Mouse (Mus musculus): ENCODE results near the gene Syne3. TPM values are rescaled to one million over a fixed set of nuclear protein-coding genes. Genes with fewer than 3 reads are reported as not detected.

Gene Syne3
- polyA plus RNA-seq, 1 experiment from 2014 or later, result 0.32 TPM

DNA sequence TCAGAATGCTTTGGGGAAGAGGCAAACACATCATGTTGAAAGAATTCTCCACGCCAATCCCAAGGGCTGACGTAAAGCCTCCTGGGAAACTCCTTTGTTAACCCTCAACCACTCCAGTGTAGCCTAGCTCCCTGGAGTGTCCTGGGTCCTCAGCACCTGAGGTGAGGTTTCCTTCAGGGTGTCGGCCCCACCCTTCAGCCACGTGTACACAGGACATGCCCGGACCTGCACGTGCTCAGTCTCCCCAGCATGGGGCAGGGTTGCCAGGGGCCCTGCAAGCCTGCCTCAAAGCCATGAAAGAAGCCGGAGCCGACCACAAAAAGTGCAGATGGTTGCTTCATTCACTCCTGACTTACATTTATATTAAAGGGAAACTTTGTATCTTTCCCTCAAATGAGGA is 10.4 kb downstream of the Syne3 start:
- Histone ChIP-seq H3K9ac (no peak overlapping the region), H3K36me3 (no peaks in the 10 kb centered on the region), H3K4me2 (no peak overlapping the region), H3K4me1 (replicated peaks) (0 out of 2 replicates have a peak, but pooled peaks cover 8% of the 10 kb centered on the region), H3K27ac (ENCODE audit: poor library complexity, severe bottlenecking) (no peak overlapping the region), H3K9me3 (replicated peaks) (no peaks in the 10 kb centered on the region), H3K27me3 (replicated peaks) (peaks cover 42% of the 10 kb centered on the region), H3K4me3 (no peak overlapping the region)
- ATAC-seq (ENCODE audit: insufficient number of reproducible peaks, low FRiP score), result no peak
- whole genome bisulfite sequencing, result 69% methylated on average over 8 of the region's 8 CpGs

DNA sequence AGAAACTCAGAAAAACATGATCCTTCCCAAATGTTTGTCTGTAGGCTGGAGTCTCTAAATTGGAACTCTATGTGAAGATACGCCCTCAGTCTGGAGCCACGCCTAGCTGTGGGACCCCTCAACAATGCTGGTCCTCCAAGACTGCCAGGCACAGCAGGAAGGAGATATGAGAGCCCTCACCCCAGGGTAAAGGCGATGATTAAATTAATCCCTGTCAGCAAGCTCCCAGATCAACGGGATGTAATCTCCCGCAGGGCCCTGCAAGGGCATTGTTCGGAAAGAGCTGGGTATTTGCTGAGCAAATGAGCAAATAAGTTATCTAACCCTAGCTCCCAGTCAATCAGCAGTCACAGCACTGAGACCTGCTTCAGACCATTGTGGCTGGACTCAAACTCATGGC is 11.1 kb downstream of the Syne3 start:
- 49% methylated on average over 6 of the region's 6 CpGs for WGBS
- Histone ChIP-seq H3K4me2 (no peak overlapping the region), H3K36me3 (no peaks in the 10 kb centered on the region), H3K9me3 (replicated peaks) (no peaks in the 10 kb centered on the region), H3K4me3 (no peak overlapping the region), H3K27ac (ENCODE audit: poor library complexity, severe bottlenecking) (no peak overlapping the region), H3K4me1 (replicated peaks) (0 out of 2 replicates have a peak, but pooled peaks cover 8% of the 10 kb centered on the region), H3K27me3 (replicated peaks) (peaks cover 46% of the 10 kb centered on the region), H3K9ac (no peak overlapping the region)
- ATAC-seq (ENCODE audit: insufficient number of reproducible peaks, low FRiP score), result no peak

DNA sequence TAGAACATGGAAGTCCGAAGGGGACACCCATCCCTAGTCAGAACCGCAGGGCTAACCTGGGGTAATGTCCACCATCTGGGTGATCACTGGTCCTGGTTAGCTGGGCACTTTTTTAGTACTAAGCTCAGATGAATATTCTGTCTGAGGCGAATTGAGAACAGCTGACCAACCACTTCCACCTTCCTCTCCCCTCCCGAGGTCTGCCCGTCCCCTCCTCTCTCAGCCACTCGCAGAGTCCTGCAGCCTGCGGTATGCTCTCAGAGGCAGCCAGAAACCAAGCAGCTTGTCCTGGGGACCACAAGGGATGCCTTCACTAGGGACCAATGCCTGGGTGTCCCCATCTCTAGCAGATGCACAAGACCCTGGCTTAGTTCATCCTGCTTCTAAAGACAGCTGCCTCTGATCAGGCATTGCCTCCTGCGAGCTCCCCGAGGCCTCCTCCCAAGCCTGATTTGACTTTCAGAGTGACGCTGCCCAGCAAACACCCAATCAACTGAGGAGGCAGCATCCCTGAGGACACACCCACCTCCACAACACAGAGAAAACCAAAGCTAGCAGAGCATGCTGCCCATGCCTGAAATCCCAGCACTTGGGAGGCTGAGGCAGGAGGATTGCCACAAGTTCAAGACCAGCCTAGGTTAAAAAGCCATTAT is 11.8 kb downstream of the Syne3 start:
- no peak overlapping the region for H3K9ac ChIP-seq
- H3K4me2 ChIP-seq, result no peak overlapping the region
- no peaks in the 10 kb centered on the region for H3K36me3 ChIP-seq
- WGBS, result 73% methylated on average over 10 of the region's 10 CpGs
- H3K4me3 ChIP-seq, result no peak overlapping the region
- H3K9me3 ChIP-seq (replicated peaks), result no peaks in the 10 kb centered on the region
- H3K27me3 ChIP-seq (replicated peaks), result peaks cover 50% of the 10 kb centered on the region
- ATAC-seq (ENCODE audit: insufficient number of reproducible peaks, low FRiP score), result no peak
- 0 out of 2 replicates have a peak, but pooled peaks cover 8% of the 10 kb centered on the region for H3K4me1 ChIP-seq (replicated peaks)
- H3K27ac ChIP-seq (ENCODE audit: poor library complexity, severe bottlenecking), result no peak overlapping the region

DNA sequence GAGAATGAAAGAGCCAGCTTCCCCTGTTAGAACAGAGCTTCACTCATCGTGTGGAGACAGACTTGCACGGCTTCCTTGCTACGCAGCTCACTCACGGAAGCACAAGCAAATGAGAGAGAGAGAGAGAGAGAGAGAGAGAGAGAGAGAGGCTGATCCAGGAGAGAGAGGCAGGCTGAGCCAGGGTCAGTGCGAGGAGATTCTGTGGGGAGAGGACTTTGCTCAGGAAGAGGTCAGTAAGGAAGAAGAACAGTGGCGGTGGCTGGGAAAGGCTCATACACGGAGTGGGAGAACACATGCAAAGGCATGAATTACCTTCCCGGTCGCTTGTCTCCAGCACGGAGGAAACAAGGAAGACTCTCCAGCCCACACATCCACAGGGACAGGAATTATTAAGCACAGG is 12.4 kb downstream of the Syne3 start:
- no peak overlapping the region for H3K27ac ChIP-seq (ENCODE audit: poor library complexity, severe bottlenecking)
- no peaks in the 10 kb centered on the region for H3K9me3 ChIP-seq (replicated peaks)
- ATAC-seq (ENCODE audit: insufficient number of reproducible peaks, low FRiP score), result no peak
- peaks cover 49% of the 10 kb centered on the region for H3K27me3 ChIP-seq (replicated peaks)
- H3K36me3 ChIP-seq, result no peaks in the 10 kb centered on the region
- H3K9ac ChIP-seq, result no peak overlapping the region
- WGBS, result 83% methylated on average over 10 of the region's 10 CpGs
- H3K4me3 ChIP-seq, result no peak overlapping the region
- H3K4me2 ChIP-seq, result no peak overlapping the region
- H3K4me1 ChIP-seq (replicated peaks), result 0 out of 2 replicates have a peak, but pooled peaks cover 8% of the 10 kb centered on the region

DNA sequence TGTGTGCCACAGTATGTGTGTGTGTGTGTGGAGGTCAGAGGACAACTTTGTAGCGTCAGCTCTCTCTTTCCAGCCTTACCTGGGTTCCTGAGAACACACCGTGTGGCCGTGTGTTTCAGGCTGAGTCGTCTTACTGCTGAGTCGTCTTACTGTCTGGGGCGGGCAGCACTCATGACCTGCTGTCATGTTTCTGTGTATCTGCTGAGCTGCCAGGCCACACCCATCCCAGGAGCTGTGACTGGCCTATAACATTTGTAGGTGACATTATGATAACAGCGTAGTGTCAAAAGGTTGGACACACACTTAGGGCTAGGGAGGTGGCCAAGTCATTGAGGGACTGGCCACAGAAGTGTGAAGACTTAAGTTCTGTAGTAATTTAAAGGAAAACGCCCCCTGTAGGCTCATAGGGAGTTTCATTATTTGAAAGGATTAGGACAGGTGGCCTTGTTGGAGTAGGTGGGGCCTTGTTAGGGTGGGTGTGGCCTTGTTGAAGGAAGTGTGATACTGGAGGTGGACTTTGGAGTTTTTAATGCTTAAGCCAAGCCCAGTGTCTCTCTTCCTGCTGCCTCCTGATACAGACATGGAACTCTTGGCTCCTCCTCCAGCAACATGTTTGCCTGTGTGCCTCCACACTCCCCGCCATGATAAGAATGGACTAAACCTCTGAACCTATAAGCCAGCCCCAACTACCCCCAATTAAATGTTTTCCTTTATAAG is 13.4 kb downstream of the Syne3 start:
- H3K27ac ChIP-seq (ENCODE audit: poor library complexity, severe bottlenecking), result no peak overlapping the region
- H3K27me3 ChIP-seq (replicated peaks), result peaks cover 44% of the 10 kb centered on the region
- H3K9me3 ChIP-seq (replicated peaks), result no peaks in the 10 kb centered on the region
- no peak overlapping the region for H3K4me3 ChIP-seq
- ATAC-seq (ENCODE audit: insufficient number of reproducible peaks, low FRiP score), result peak; percentile 16; the same call in 1 of the 2 replicates
- no peak overlapping the region for H3K9ac ChIP-seq
- H3K36me3 ChIP-seq, result no peaks in the 10 kb centered on the region
- H3K4me2 ChIP-seq, result no peak overlapping the region
- WGBS, result 80% methylated on average over 9 of the region's 9 CpGs
- 0 out of 2 replicates have a peak, but pooled peaks cover 8% of the 10 kb centered on the region for H3K4me1 ChIP-seq (replicated peaks)

DNA sequence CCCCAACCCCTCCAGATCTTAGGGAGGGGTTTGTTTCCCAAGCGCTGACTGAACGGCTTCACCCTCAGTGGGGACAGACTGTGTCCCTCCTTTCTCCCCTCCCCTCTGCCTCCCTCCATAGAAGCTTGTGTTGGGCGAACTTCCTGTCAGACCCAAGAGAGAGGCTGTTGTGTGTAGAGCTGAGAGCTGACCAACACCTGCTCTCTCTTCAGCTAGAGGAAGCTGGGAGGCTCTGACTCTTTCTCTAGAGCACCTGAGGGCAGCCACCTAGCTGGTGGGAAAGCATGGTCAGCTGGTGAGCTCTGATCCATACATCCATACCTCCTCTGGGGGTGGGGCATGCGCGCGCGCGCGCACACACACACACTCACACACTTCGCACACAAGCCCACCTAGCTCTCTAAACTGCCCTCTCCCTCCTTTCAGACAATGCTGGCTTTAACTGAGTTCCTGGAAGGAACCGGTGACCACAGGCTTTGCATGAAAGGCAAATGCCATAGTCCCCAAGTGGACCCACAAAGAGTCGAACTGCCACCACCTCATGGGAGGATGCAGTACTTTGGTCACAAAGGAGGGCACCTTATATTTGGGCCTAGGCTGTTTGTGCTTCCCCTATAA is 14.2 kb downstream of the Syne3 start:
- Histone ChIP-seq H3K9me3 (replicated peaks) (no peaks in the 10 kb centered on the region), H3K4me2 (no peak overlapping the region), H3K36me3 (no peaks in the 10 kb centered on the region), H3K4me1 (replicated peaks) (0 out of 2 replicates have a peak, but pooled peaks cover 4% of the 10 kb centered on the region), H3K9ac (no peak overlapping the region), H3K4me3 (no peak overlapping the region), H3K27me3 (replicated peaks) (peaks cover 42% of the 10 kb centered on the region), H3K27ac (ENCODE audit: poor library complexity, severe bottlenecking) (no peak overlapping the region)
- 80% methylated on average over 12 of the region's 12 CpGs for WGBS
- ATAC-seq (ENCODE audit: insufficient number of reproducible peaks, low FRiP score), result no peak

DNA sequence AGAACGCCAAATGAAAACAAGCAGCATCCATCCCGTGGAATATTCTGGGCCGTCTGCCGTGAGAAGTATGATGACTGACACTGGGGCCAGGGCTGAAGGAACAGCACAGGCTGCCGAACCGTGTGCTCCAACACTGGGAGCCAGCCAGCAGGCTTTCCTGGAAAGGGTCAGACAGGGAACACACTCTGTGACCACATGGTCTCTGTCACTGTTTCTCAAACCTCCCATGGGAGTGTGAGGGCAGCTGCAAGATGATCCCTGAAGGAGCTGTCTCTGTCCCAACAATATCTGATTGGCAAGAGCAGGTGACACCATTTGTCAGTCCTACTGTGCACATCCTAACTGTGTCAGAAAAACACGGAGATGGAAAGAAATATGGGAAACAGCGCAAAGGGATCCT is 16.8 kb downstream of the Syne3 start:
- no peak overlapping the region for H3K27ac ChIP-seq (ENCODE audit: poor library complexity, severe bottlenecking)
- no peaks in the 10 kb centered on the region for H3K36me3 ChIP-seq
- H3K4me2 ChIP-seq, result no peak overlapping the region
- no peak for ATAC-seq (ENCODE audit: insufficient number of reproducible peaks, low FRiP score)
- WGBS, result 74% methylated on average over 8 of the region's 8 CpGs
- peaks cover 34% of the 10 kb centered on the region for H3K27me3 ChIP-seq (replicated peaks)
- H3K4me1 ChIP-seq (replicated peaks), result 0 out of 2 replicates have a peak, but pooled peaks cover 4% of the 10 kb centered on the region
- H3K9me3 ChIP-seq (replicated peaks), result no peaks in the 10 kb centered on the region
- no peak overlapping the region for H3K9ac ChIP-seq
- H3K4me3 ChIP-seq, result no peak overlapping the region

DNA sequence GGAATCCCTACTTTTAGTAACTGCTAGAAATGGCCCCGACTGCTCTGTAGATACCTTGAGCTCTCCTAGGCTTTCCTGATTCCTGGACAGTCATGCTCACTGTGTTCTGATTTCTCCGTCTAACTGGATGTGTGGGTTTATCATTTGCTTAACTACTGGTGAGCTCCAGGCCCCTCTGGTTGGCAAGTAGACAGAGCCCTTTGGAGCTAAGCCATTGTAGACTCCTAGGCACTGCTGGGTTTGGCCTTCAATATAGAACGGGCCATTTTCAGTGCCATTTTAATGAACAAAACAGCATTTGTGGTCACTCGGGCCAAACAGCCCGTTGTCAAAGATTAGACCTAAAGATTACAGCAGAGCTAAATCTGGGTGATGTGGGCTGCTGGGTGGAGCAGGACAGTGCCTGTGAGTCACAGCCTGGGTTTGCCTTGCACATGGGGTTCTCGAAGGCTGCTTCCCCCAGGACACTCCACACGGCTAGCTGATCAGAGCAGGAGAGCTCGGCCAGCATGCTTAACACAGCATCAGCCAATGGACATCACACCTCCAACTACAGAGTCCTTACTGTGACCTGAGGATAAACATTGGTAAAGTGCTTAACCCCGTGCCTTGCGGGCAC is 17.4 kb downstream of the Syne3 start:
- Histone ChIP-seq H3K36me3 (no peaks in the 10 kb centered on the region), H3K27ac (ENCODE audit: poor library complexity, severe bottlenecking) (no peak overlapping the region), H3K9ac (no peak overlapping the region), H3K4me2 (no peak overlapping the region), H3K4me1 (replicated peaks) (0 out of 2 replicates have a peak, but pooled peaks cover 4% of the 10 kb centered on the region), H3K4me3 (no peak overlapping the region), H3K27me3 (replicated peaks) (peaks cover 35% of the 10 kb centered on the region), H3K9me3 (replicated peaks) (no peaks in the 10 kb centered on the region)
- ATAC-seq (ENCODE audit: insufficient number of reproducible peaks, low FRiP score), result no peak
- WGBS, result 71% methylated on average over 10 of the region's 10 CpGs

DNA sequence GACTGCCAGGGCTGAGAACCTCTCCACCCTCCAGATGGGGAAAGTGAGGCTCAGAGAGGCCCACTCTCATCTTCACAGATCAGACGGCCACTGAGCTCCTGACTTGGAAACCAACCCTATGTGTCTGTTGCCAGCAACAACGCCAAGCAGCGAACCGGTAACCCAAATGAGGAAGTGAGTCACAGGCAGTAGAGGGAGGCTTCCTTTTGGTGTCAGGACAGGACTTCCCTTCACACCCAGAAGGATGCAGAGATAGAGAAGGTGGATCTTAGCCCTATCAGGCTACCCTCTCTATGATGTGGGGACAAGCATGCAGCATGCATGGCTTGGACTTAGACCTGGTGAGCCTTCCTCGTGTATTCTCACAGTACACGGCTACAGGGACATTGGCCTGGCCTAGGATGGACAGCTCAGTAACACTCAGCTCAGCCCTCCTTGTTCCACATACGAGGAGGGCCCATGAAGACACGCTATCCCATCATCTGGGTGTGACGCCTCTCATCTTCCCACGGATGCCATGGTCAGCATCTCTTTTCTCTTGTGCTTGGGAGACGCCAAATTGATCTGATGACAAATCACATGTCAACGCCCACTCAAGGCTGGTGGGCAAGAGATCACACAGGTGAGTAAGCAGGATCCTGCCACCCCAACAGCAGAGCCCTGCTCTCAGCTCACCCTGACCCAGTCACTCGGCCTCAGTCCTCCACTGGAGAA is 18.7 kb downstream of the Syne3 start:
- no peak overlapping the region for H3K4me3 ChIP-seq
- H3K4me1 ChIP-seq (replicated peaks), result 0 out of 2 replicates have a peak, but pooled peaks cover 4% of the 10 kb centered on the region
- no peak for ATAC-seq (ENCODE audit: insufficient number of reproducible peaks, low FRiP score)
- no peak overlapping the region for H3K27ac ChIP-seq (ENCODE audit: poor library complexity, severe bottlenecking)
- H3K36me3 ChIP-seq, result no peaks in the 10 kb centered on the region
- no peak overlapping the region for H3K4me2 ChIP-seq
- H3K9ac ChIP-seq, result no peak overlapping the region
- WGBS, result 76% methylated on average over 13 of the region's 13 CpGs
- H3K9me3 ChIP-seq (replicated peaks), result no peaks in the 10 kb centered on the region
- peaks cover 35% of the 10 kb centered on the region for H3K27me3 ChIP-seq (replicated peaks)

DNA sequence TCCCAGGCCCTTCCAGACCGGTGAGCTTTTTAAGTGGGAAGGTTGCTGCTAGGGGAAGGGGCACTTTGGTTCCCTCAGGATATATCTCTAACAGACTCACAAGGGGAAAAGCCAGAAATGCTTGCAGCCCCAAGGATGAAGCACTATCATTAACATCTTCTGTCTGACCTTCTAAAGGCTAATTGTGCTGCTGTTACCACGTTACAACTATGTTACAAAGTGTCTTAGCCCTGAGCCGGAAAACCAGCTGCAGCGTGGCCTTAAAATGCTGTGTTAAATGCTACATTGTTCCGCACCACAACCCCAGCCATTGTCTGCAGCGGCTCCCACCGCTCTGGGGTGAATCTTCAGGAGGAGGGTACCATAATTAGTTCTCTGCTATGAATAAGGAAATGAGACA is 21.7 kb downstream of the Syne3 start:
- Histone ChIP-seq H3K4me2 (no peak overlapping the region), H3K36me3 (no peaks in the 10 kb centered on the region)
- WGBS, result 82% methylated on average over 7 of the region's 7 CpGs

More for the DNA sequence above, 21.7 kb downstream of the Syne3 start:
- Histone ChIP-seq H3K9ac (no peak overlapping the region), H3K27me3 (replicated peaks) (peaks cover 12% of the 10 kb centered on the region; the same call in 1 of the 2 replicates), H3K27ac (ENCODE audit: poor library complexity, severe bottlenecking) (no peak overlapping the region), H3K9me3 (replicated peaks) (peaks cover 4% of the 10 kb centered on the region; the same call in 1 of the 2 replicates), H3K4me3 (no peak overlapping the region), H3K4me1 (replicated peaks) (no peaks in the 10 kb centered on the region)
- no peak for ATAC-seq (ENCODE audit: insufficient number of reproducible peaks, low FRiP score)

Data from heart, embryonic 12.5 days (tissue).